Mouse (Mus musculus) kidney, embryonic 16.5 days (tissue): ENCODE results near the gene Mlkl. TPM values are rescaled to one million over a fixed set of nuclear protein-coding genes. Genes with fewer than 3 reads are reported as not detected.

Source experiments
- ATAC-seq: fragments of 200-750 bp; cut with Nextera tagmentation; 2 replicates; pipeline ENCODE4 v1.8.0; 2017; ENCODE audit warnings: moderate TSS enrichment; ENCODE audit not compliant: low FRiP score, low TSS enrichment
- H3K27ac ChIP-seq: fragments of 300-500 bp; sonication (generic); 2 replicates; pipeline ENCODE4 v1.5.1; 2014; ENCODE audit warnings: low read length
- H3K27me3 ChIP-seq: fragments of 300-500 bp; sonication (generic); 2 replicates; pipeline ENCODE4 v1.6.1; 2014; ENCODE audit warnings: low read length, control low read depth, mixed read lengths; ENCODE audit not compliant: insufficient read depth
- H3K36me3 ChIP-seq: fragments of 300-500 bp; sonication (generic); 2 replicates; pipeline ENCODE4 v1.6.1; 2014; ENCODE audit warnings: low read length, control low read depth, mixed read lengths; ENCODE audit not compliant: insufficient read depth
- H3K4me1 ChIP-seq: fragments of 300-500 bp; sonication (generic); 2 replicates; pipeline ENCODE4 v1.6.1; 2014; ENCODE audit warnings: low read length, control low read depth, mixed read lengths; ENCODE audit not compliant: insufficient read depth
- H3K4me2 ChIP-seq: fragments of 300-500 bp; sonication (generic); replicated peaks from 2 replicates; pipeline ENCODE4 v1.6.1; 2014; ENCODE audit warnings: low read depth, low read length
- H3K4me3 ChIP-seq: fragments of 300-500 bp; sonication (generic); 2 replicates; pipeline ENCODE4 v1.5.1; 2014; ENCODE audit warnings: mild to moderate bottlenecking, low read length
- H3K9ac ChIP-seq: fragments of 300-500 bp; sonication (generic); replicated peaks from 2 replicates; pipeline ENCODE4 v1.6.1; 2014; ENCODE audit warnings: low read length
- H3K9me3 ChIP-seq: fragments of 300-500 bp; sonication (generic); 2 replicates; pipeline ENCODE4 v1.6.1; 2016; ENCODE audit warnings: low read length, control low read depth
- WGBS: fragments of 180-500 bp; shearing (Covaris S2); extraction: QIAGEN DNeasy Blood & Tissue Kit; methylation state at CpG from one replicate; pipeline ENCODE4 v1.1.7; 2014; 5-methylcytosine and 5-hydroxymethylcytosine counted together
- polyA plus RNA-seq: library from polyadenylated mRNA; unstranded; fragments of >200 nt; fragmentation: Nextera tagmentation; extraction: Ambion mirVana; gene quantifications from 2 replicates; pipeline ENCODE4 v1.2.1, GENCODE M21; 2015

The Mlkl gene
- polyA plus RNA-seq, 1 experiment from 2014 or later, result 2.5 TPM

DNA sequence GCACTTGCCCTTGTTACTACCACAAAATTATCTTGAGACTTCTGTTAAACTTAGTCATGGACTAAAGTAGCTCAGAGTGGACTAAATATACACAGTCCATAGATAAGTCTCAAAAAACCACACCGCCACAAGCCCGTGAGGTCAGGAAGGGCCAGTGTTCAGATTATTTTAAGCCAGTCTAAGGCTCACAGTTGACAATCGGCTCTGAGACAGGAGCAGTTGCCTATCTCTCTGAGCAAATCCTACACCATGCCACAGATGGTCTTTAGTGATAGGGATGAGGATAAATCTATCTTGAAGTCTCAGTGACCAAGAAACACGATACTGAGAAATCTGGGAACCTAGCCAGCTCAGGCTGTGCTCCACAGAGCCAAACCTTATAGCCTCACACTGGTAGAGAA, 76.0 kb downstream of the Mlkl start:
- 55% methylated on average over 4 of the region's 4 CpGs for WGBS
- H3K4me1 ChIP-seq, result peaks cover 16% of the 10 kb centered on the region
- H3K9me3 ChIP-seq, result peaks cover 5% of the 10 kb centered on the region; the same call in 1 of the 2 replicates
- no peak overlapping the region for H3K4me3 ChIP-seq
- no peaks in the 10 kb centered on the region for H3K36me3 ChIP-seq
- H3K27ac ChIP-seq, result no peak overlapping the region
- no peak for ATAC-seq
- no peak overlapping the region for H3K4me2 ChIP-seq
- no peak overlapping the region for H3K9ac ChIP-seq
- no peaks in the 10 kb centered on the region for H3K27me3 ChIP-seq

Other genes with a start within 250 kb of the Mlkl start
- gene Clec18a, start 245.8 kb downstream of the Mlkl start, polyA plus RNA-seq, result 87.0 and 94.7 TPM in 2 replicates
- 10.5 and 12.7 TPM in 2 replicates for gene Pdpr, start 243.5 kb downstream of the Mlkl start, polyA plus RNA-seq
- 79.5 and 88.4 TPM in 2 replicates for gene Glg1, start 79.0 kb downstream of the Mlkl start, polyA plus RNA-seq
- gene Rfwd3, start 38.0 kb downstream of the Mlkl start, polyA plus RNA-seq, result 71.9 and 74.9 TPM in 2 replicates
- 1.7 and 1.8 TPM in 2 replicates for gene Fa2h, start 55.6 kb upstream of the Mlkl start, polyA plus RNA-seq
- gene Wdr59, start 183.9 kb upstream of the Mlkl start, polyA plus RNA-seq, result 7.8 and 7.9 TPM in 2 replicates
- 19.8 and 19.9 TPM in 2 replicates for gene Znrf1, start 197.9 kb upstream of the Mlkl start, polyA plus RNA-seq